Mouse (Mus musculus) B cell, adult 2 months (primary cell): Measurements from ENCODE around the gene Slc9a9.
A peak's percentile ranks its signal among the peaks of the same experiment; 100 is the strongest.
"Not testable (repeated sequence)": the region's sequence is repeated elsewhere in the genome, so short reads cannot be mapped to it uniquely, and the experiment has no call there.

Experiments used
- DNase-seq, 2 experiments: peaks; one replicate each; pipeline ENCODE4 v3.0.0; 2022

The Slc9a9 gene

GRCm38 (mm10) chr9:94669791-94670577, at the start of gene Slc9a9:
TSS of gene Slc9a9 (plus strand) at chr9:94669909.
- peak; percentile 33 to 44 for DNase-seq

GRCm38 (mm10) chr9:94620342-94620741, 49.4 kb upstream of the Slc9a9 start:
- no peak for DNase-seq

GRCm38 (mm10) chr9:94620846-94621245, 48.9 kb upstream of the Slc9a9 start:
- DNase-seq = no peak

- no peak for DNase-seq
Measured at GRCm38 (mm10) chr9:94621902-94622301, 47.8 kb upstream of the Slc9a9 start.

- DNase-seq = no peak
Measured at GRCm38 (mm10) chr9:94626737-94627136, 43.0 kb upstream of the Slc9a9 start.

GRCm38 (mm10) chr9:94628948-94629347, 40.8 kb upstream of the Slc9a9 start:
- no peak for DNase-seq

- DNase-seq = not testable (repeated sequence)
Measured at GRCm38 (mm10) chr9:94634275-94634674, 35.4 kb upstream of the Slc9a9 start.

- no peak for DNase-seq
Measured at GRCm38 (mm10) chr9:94645631-94646030, 24.1 kb upstream of the Slc9a9 start.

- DNase-seq = no peak
Measured at GRCm38 (mm10) chr9:94647425-94647824, 22.3 kb upstream of the Slc9a9 start.

- DNase-seq = no peak
Measured at GRCm38 (mm10) chr9:94649991-94650390, 19.7 kb upstream of the Slc9a9 start.

GRCm38 (mm10) chr9:94653198-94653597, 16.5 kb upstream of the Slc9a9 start:
- DNase-seq = no peak

- no peak for DNase-seq
Measured at GRCm38 (mm10) chr9:94653827-94654226, 15.9 kb upstream of the Slc9a9 start.

- DNase-seq = no peak
Measured at GRCm38 (mm10) chr9:94656265-94656664, 13.4 kb upstream of the Slc9a9 start.

- no peak for DNase-seq
Measured at GRCm38 (mm10) chr9:94659401-94660152, 10.1 kb upstream of the Slc9a9 start.

GRCm38 (mm10) chr9:94661768-94662167, 7.9 kb upstream of the Slc9a9 start:
- DNase-seq = no peak

- DNase-seq = peak; percentile 9 to 13
Measured at GRCm38 (mm10) chr9:94665248-94665647, 4.5 kb upstream of the Slc9a9 start.

- peak; percentile 11 to 25 for DNase-seq
Measured at GRCm38 (mm10) chr9:94668589-94668988, 1.1 kb upstream of the Slc9a9 start.

GRCm38 (mm10) chr9:94670704-94671103, 995 bp downstream of the Slc9a9 start:
- DNase-seq = no peak

- DNase-seq = no peak
Measured at GRCm38 (mm10) chr9:94674704-94675103, 5.0 kb downstream of the Slc9a9 start.

- DNase-seq = no peak
Measured at GRCm38 (mm10) chr9:94678021-94678655, 8.4 kb downstream of the Slc9a9 start.

GRCm38 (mm10) chr9:94680468-94681094, 10.9 kb downstream of the Slc9a9 start:
- no peak for DNase-seq

- DNase-seq = no peak
Measured at GRCm38 (mm10) chr9:94681095-94681487, 11.4 kb downstream of the Slc9a9 start.

- DNase-seq = no peak
Measured at GRCm38 (mm10) chr9:94682260-94682659, 12.6 kb downstream of the Slc9a9 start.
